Mouse (Mus musculus) CH12.LX (cell line): ENCODE data around the gene 1700011L22Rik.

Source experiments
- BHLHE40 ChIP-seq: IDR thresholded peaks from 2 replicates; pipeline ENCODE4 v1.6.1; 2011; ENCODE audit warnings: mild to moderate bottlenecking, low read depth, low read length, improper control_type of control experiment
- CTCF ChIP-seq, 2 experiments: IDR thresholded peaks in 1 of 2; conservative IDR thresholded peaks in 1 of 2; 2 replicates each; pipeline ENCODE4 v1.5.1; 2011 to 2012; ENCODE audit warnings: low read depth in 2 of 2, low read length in 2 of 2, improper control_type of control experiment in 1 of 2, inconsistent platforms in 1 of 2, mild to moderate bottlenecking in 1 of 2, moderate library complexity in 1 of 2
- EP300 ChIP-seq: IDR thresholded peaks from 2 replicates; pipeline ENCODE4 v1.6.1; 2011; ENCODE audit warnings: low read length, improper control_type of control experiment
- HCFC1 ChIP-seq: IDR thresholded peaks from 2 replicates; pipeline ENCODE4 v1.6.1; 2012; ENCODE audit warnings: low read depth, mild to moderate bottlenecking, inconsistent platforms, low read length, improper control_type of control experiment
- MAFK ChIP-seq: IDR thresholded peaks from 2 replicates; pipeline ENCODE4 v1.6.1; 2011; ENCODE audit warnings: low read length, improper control_type of control experiment; ENCODE audit not compliant: insufficient replicate concordance
- MXI1 ChIP-seq: IDR thresholded peaks from 2 replicates; pipeline ENCODE4 v1.6.1; 2011; ENCODE audit warnings: mild to moderate bottlenecking, low read depth, low read length, improper control_type of control experiment
- MYC ChIP-seq: IDR thresholded peaks from 2 replicates; pipeline ENCODE4 v1.6.1; 2011; ENCODE audit warnings: low read depth, mild to moderate bottlenecking, improper control_type of control experiment, low read length
- POLR2A ChIP-seq: IDR thresholded peaks from 2 replicates; pipeline ENCODE4 v1.6.1; 2011; ENCODE audit warnings: low read depth, mild to moderate bottlenecking, improper control_type of control experiment, low read length
- RCOR1 ChIP-seq: conservative IDR thresholded peaks from 2 replicates; pipeline ENCODE4 v1.6.1; 2012; ENCODE audit warnings: low read depth, mild to moderate bottlenecking, inconsistent platforms, low read length, improper control_type of control experiment
- TCF12 ChIP-seq: IDR thresholded peaks from 2 replicates; pipeline ENCODE4 v1.6.1; 2014; ENCODE audit warnings: low read depth, mild to moderate bottlenecking, inconsistent platforms, low read length, improper control_type of control experiment
- ZKSCAN1 ChIP-seq: IDR thresholded peaks from 2 replicates; pipeline ENCODE4 v1.6.1; 2012; ENCODE audit warnings: low read depth, inconsistent platforms, low read length, improper control_type of control experiment, borderline replicate concordance
- ZNF384 ChIP-seq: IDR thresholded peaks from 2 replicates; pipeline ENCODE4 v1.6.1; 2012; ENCODE audit warnings: low read depth, low read length, improper control_type of control experiment, inconsistent platforms

DNA sequence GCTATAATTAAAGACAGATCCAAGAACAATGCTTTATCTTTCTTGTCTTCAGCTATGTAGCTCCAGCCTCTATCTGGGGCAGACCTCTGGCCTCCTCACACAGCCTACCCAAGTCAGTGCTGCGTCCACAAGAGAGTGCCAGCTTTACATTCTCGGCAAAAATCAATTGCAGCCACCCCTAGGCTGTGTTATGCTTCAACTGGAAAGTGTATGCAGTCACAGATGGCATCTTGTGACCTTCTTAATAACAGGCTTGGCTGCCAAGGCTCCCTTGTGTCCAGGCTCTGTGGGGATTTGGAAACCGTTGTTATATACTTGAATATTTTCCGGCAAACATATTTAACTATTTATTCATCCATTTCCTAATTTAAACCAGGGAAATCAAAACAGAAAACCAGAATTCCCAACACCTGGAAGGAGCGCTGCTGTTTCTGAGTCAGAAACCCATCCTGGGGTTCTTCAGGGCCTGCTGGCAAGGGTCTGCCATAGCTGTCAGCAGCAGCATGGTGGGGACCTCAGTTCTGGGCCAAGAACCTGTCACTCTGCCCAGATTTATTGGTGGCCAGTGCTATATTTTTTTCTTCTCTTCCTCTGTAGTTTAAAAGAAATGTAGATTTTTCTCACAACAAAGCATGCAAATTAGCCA lies 26.1 kb downstream of the 1700011L22Rik start:
- TF ChIP-seq CTCF (conservative IDR thresholded peaks at IDR 0.05 in 1 of 2, IDR thresholded peaks at IDR 0.05 in 1 of 2; ENCODE audit: low read depth in 2 of 2, low read length in 2 of 2) (no peak), POLR2A (no peak), HCFC1 (no peak), TCF12 (no peak), MYC (no peak), BHLHE40 (no peak), MXI1 (no peak), EP300 (no peak), ZKSCAN1 (no peak), ZNF384 (no peak), MAFK (no peak), RCOR1 (no peak)
